ENCODE assay signal across 8 mouse cellular contexts in genomic region chr7:16919395-16920149, GRCm38 (mm10). TPM values are rescaled to one million over a fixed set of nuclear protein-coding genes. Genes with fewer than 3 reads are reported as not detected.
DNase-seq lines count a peak whose midpoint lies in the region; ATAC-seq lines count a peak whose summit lies in the region.

No protein-coding gene starts in this region.

- H3K27ac ChIP-seq in heart, embryonic 16.5 days (ENCODE audit: low read length), result 0 out of 2 replicates have a peak overlapping the region, but pooled peaks have one; percentile 25
- peak overlapping the region; percentile 36; the same call in 1 of the 2 replicates for H3K27ac ChIP-seq in hindbrain, embryonic 14.5 days
- H3K27ac ChIP-seq in midbrain, embryonic 14.5 days (replicated peaks; ENCODE audit: low read depth, low read length), result peak overlapping the region; percentile 20; the same call in 1 of the 2 replicates

- no peak overlapping the region for H3K4me2 ChIP-seq in heart, embryonic 16.5 days (ENCODE audit: low read depth, low read length)
- peak overlapping the region; percentile 96 for H3K4me2 ChIP-seq in hindbrain, embryonic 14.5 days (replicated peaks)
- peak overlapping the region; percentile 98 for H3K4me2 ChIP-seq in midbrain, embryonic 14.5 days (ENCODE audit: low read length)

- 77% methylated on average over 13 of the region's 13 CpGs for WGBS in heart, embryonic 16.5 days
- WGBS in hindbrain, embryonic 14.5 days, result 75% methylated on average over 13 of the region's 13 CpGs
- 86% methylated on average over 13 of the region's 13 CpGs for WGBS in midbrain, embryonic 14.5 days

- no peak overlapping the region for H3K4me3 ChIP-seq in heart, embryonic 16.5 days (ENCODE audit: low read length)
- H3K4me3 ChIP-seq in hindbrain, embryonic 14.5 days (replicated peaks; ENCODE audit: low read length), result peak overlapping the region; percentile 10; the same call in 1 of the 2 replicates
- H3K4me3 ChIP-seq in midbrain, embryonic 14.5 days (replicated peaks; ENCODE audit: low read depth, low read length), result no peak overlapping the region; the same call in 1 of the 2 replicates

- ATAC-seq in heart, embryonic 16.5 days (replicated peaks; ENCODE audit: extremely low read depth, insufficient read depth, low FRiP score), result no peak
- ATAC-seq in hindbrain, embryonic 14.5 days (ENCODE audit: low FRiP score), result no peak
- no peak for ATAC-seq in midbrain, embryonic 14.5 days (ENCODE audit: low FRiP score, low TSS enrichment)

- no peaks in the 10 kb centered on the region for H3K27me3 ChIP-seq in heart, embryonic 16.5 days (ENCODE audit: control insufficient read depth, insufficient read depth, low read length)
- no peaks in the 10 kb centered on the region for H3K27me3 ChIP-seq in hindbrain, embryonic 14.5 days (ENCODE audit: control insufficient read depth, insufficient read depth, low read length)
- no peaks in the 10 kb centered on the region for H3K27me3 ChIP-seq in midbrain, embryonic 14.5 days (ENCODE audit: control insufficient read depth, insufficient read depth, low read length)

- H3K9ac ChIP-seq in heart, embryonic 16.5 days (ENCODE audit: low read length), result peak overlapping the region; percentile 37; the same call in 1 of the 2 replicates
- peak overlapping the region; percentile 42 for H3K9ac ChIP-seq in hindbrain, embryonic 14.5 days
- peak overlapping the region; percentile 40 for H3K9ac ChIP-seq in midbrain, embryonic 14.5 days (replicated peaks; ENCODE audit: low read length)

- H3K36me3 ChIP-seq in heart, embryonic 16.5 days (ENCODE audit: control insufficient read depth, insufficient read depth), result peaks cover 39% of the 10 kb centered on the region
- peaks cover 51% of the 10 kb centered on the region for H3K36me3 ChIP-seq in hindbrain, embryonic 14.5 days (replicated peaks; ENCODE audit: control insufficient read depth, insufficient read depth)
- H3K36me3 ChIP-seq in midbrain, embryonic 14.5 days (ENCODE audit: control insufficient read depth, insufficient read depth, low read length), result peaks cover 61% of the 10 kb centered on the region

- peaks cover 45% of the 10 kb centered on the region for H3K4me1 ChIP-seq in heart, embryonic 16.5 days (ENCODE audit: control insufficient read depth, insufficient read depth, low read length)
- H3K4me1 ChIP-seq in hindbrain, embryonic 14.5 days (replicated peaks; ENCODE audit: control insufficient read depth, insufficient read depth, low read length), result peaks cover 43% of the 10 kb centered on the region
- H3K4me1 ChIP-seq in midbrain, embryonic 14.5 days (ENCODE audit: control insufficient read depth, insufficient read depth, low read length), result peaks cover 32% of the 10 kb centered on the region

- no peaks in the 10 kb centered on the region for H3K9me3 ChIP-seq in heart, embryonic 16.5 days (replicated peaks; ENCODE audit: control insufficient read depth, low read length)
- no peaks in the 10 kb centered on the region for H3K9me3 ChIP-seq in hindbrain, embryonic 14.5 days (ENCODE audit: control insufficient read depth, low read length)
- no peaks in the 10 kb centered on the region for H3K9me3 ChIP-seq in midbrain, embryonic 14.5 days (ENCODE audit: control insufficient read depth, low read length)

- DNase-seq in heart, adult 18-20 months, result no peak
- peak; percentile 68 for DNase-seq in cerebellum, adult 9-11 months
- no peak for DNase-seq in hindbrain, embryonic 14.5 days (ENCODE audit: low spot score)
- DNase-seq in midbrain, embryonic 14.5 days, result no peak
- no peak for DNase-seq in layer of hippocampus, adult 9-11 months
- no peak for DNase-seq in right cerebral cortex, postnatal 36 days (ENCODE audit: low spot score in 2 of 2)
- no peak for DNase-seq in embryo, embryonic 11 days

RNA-seq across cellular contexts. Expression of gene Calm3, which starts 4.3 kb away (rescaled TPM):
- 112 and 128 TPM in 2 replicates for polyA plus RNA-seq in heart, embryonic 16.5 days (2015; fragmentation: Nextera tagmentation; extraction: Ambion mirVana)
- total RNA-seq in heart, adult 18-20 months (2021), result 100 to 1,000 TPM; 166 to 200 TPM
- polyA plus RNA-seq in hindbrain, embryonic 14.5 days (2014; fragmentation: Nextera tagmentation; extraction: Ambion mirVana), result 510 and 527 TPM in 2 replicates
- 494 and 652 TPM in 2 replicates for polyA plus RNA-seq in midbrain, embryonic 14.5 days (2014; fragmentation: Nextera tagmentation; extraction: Ambion mirVana)

RNA-seq across cellular contexts. Expression of gene Ptgir, which starts 13.3 kb away (rescaled TPM):
- polyA plus RNA-seq in heart, embryonic 16.5 days (2015; fragmentation: Nextera tagmentation; extraction: Ambion mirVana), result 1.4 and 1.5 TPM in 2 replicates
- 1 to 10 TPM; 1.5 TPM for total RNA-seq in heart, adult 18-20 months (2021)
- polyA plus RNA-seq in hindbrain, embryonic 14.5 days (2014; fragmentation: Nextera tagmentation; extraction: Ambion mirVana), result 0.26 TPM in 1 of 2 replicates, not detected in the other
- 0.16 and 0.30 TPM in 2 replicates for polyA plus RNA-seq in midbrain, embryonic 14.5 days (2014; fragmentation: Nextera tagmentation; extraction: Ambion mirVana)

RNA-seq across cellular contexts. Expression of gene Pnmal2, which starts 24.9 kb away (rescaled TPM):
- 5.6 and 6.0 TPM in 2 replicates for polyA plus RNA-seq in heart, embryonic 16.5 days (2015; fragmentation: Nextera tagmentation; extraction: Ambion mirVana)
- 1 to 10 TPM; 3.7 to 4.0 TPM for total RNA-seq in heart, adult 18-20 months (2021)
- 96.1 and 96.4 TPM in 2 replicates for polyA plus RNA-seq in hindbrain, embryonic 14.5 days (2014; fragmentation: Nextera tagmentation; extraction: Ambion mirVana)
- polyA plus RNA-seq in midbrain, embryonic 14.5 days (2014; fragmentation: Nextera tagmentation; extraction: Ambion mirVana), result 115 and 116 TPM in 2 replicates

RNA-seq across cellular contexts. Expression of gene Gng8, which starts 28.0 kb away (rescaled TPM):
- 2.9 and 3.7 TPM in 2 replicates for polyA plus RNA-seq in heart, embryonic 16.5 days (2015; fragmentation: Nextera tagmentation; extraction: Ambion mirVana)
- under 1 TPM in 1 of 2 experiments, not detected in 1; 0.47 TPM for total RNA-seq in heart, adult 18-20 months (2021)
- polyA plus RNA-seq in hindbrain, embryonic 14.5 days (2014; fragmentation: Nextera tagmentation; extraction: Ambion mirVana), result 0.78 and 2.5 TPM in 2 replicates
- 11.7 and 17.2 TPM in 2 replicates for polyA plus RNA-seq in midbrain, embryonic 14.5 days (2014; fragmentation: Nextera tagmentation; extraction: Ambion mirVana)

RNA-seq across cellular contexts. Expression of gene Pnmal1, which starts 39.9 kb away (rescaled TPM):
- 0.09 TPM in 2 replicates for polyA plus RNA-seq in heart, embryonic 16.5 days (2015; fragmentation: Nextera tagmentation; extraction: Ambion mirVana)
- total RNA-seq in heart, adult 18-20 months (2021), result not detected
- 52.1 and 63.2 TPM in 2 replicates for polyA plus RNA-seq in hindbrain, embryonic 14.5 days (2014; fragmentation: Nextera tagmentation; extraction: Ambion mirVana)
- polyA plus RNA-seq in midbrain, embryonic 14.5 days (2014; fragmentation: Nextera tagmentation; extraction: Ambion mirVana), result 60.8 and 69.8 TPM in 2 replicates

Comparison
In these comparisons a context has a peak if more than half of its experiments do, and no peak if none do; other contexts are left out.
1. RNA of gene Pnmal2, which starts 24.9 kb away (polyA plus RNA-seq): 115 to 116 TPM in midbrain, embryonic 14.5 days and 96.1 to 96.4 TPM in hindbrain, embryonic 14.5 days; 5.6 to 6.0 TPM in heart, embryonic 16.5 days; every median in the first group is over 10 times any median in the second.
2. Peak in every context shown above with its lines, with median percentiles within 50 percentile points of each other: H3K27ac ChIP-seq and H3K9ac ChIP-seq.